Comparison of ENCODE assay signal across 1 mouse cellular context in the genomic region with DNA sequence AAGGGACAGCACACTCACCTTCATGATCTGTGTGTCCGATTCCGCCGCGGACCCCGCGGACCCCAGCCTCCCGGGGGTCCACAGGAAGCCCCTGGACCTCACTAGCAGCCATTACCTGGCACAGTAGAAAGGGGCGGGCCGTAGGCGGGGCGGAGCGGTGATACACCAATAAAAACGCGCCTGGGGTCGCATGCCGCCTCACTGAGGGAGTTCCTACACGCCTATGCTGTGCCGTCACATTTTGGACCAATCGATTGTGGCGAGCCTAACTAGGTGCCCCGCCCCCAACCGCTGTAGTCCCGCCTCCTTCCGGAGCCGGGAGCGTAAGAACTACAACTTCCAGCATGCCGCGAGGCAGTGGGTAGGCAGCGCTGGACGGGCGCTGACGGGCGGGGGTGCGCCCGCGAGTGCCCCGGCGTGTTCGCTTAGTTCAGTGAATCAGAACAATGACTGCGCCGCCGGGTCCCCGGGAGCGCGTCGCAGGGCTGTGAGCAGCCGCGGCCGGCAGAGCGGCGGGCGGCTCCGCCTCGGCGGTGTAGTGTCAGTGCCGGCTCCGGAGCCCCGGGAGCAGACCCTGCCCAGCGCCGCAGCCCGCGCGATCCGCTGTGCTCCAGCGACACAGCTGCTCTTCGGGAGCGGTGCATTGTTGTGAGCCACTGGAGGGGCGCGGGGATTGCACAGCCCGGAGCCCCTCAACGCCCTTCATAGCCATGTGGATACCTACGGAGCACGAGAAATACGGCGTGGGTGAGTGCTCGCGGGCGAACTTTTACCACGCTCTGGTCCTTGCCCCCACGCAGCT.
A peak's percentile ranks its signal among the peaks of the same experiment; 100 is the strongest.
TF ChIP-seq lines count a peak whose summit lies in the region.

A gene (minus strand): TSS at position 255 of the 802 bp plus-strand sequence.
A gene (plus strand): TSS at position 305 of the 802 bp plus-strand sequence.

TF ChIP-seq in CH12.LX, 34 proteins besides CTCF, POLR2A, EP300 and RAD21 (continued from another document):
- no peak for TF ChIP-seq JUN (IDR thresholded peaks at IDR 0.05; ENCODE audit: insufficient read depth, low read depth, low read length)
- peak; percentile 60; the same call in 1 of the 2 replicates for TF ChIP-seq NRF1 (IDR thresholded peaks at IDR 0.05; ENCODE audit: low read depth, low read length)
- TF ChIP-seq MXI1 (IDR thresholded peaks at IDR 0.05; ENCODE audit: low read depth, low read length): peak; percentile 90
- TF ChIP-seq CHD2 (IDR thresholded peaks at IDR 0.05; ENCODE audit: low read length): peak; percentile 66; the same call in 1 of the 2 replicates
- no peak for TF ChIP-seq ZC3H11A (IDR thresholded peaks at IDR 0.05; ENCODE audit: low read depth, low read length)
- no peak for TF ChIP-seq USF2 (conservative IDR thresholded peaks at IDR 0.05; ENCODE audit: low read depth, low read length)
- no peak for TF ChIP-seq PAX5 (IDR thresholded peaks at IDR 0.05; ENCODE audit: low read length)
- no peak; the same call in 1 of the 2 replicates for TF ChIP-seq IRF4 (IDR thresholded peaks at IDR 0.05; ENCODE audit: low read depth, low read length)
- TF ChIP-seq UBTF (IDR thresholded peaks at IDR 0.05; ENCODE audit: low read depth, low read length): no peak; the same call in 1 of the 2 replicates
- TF ChIP-seq GABPA (IDR thresholded peaks at IDR 0.05; ENCODE audit: insufficient replicate concordance, low read depth, low read length): peak; percentile 58; the same call in 1 of the 2 replicates
- TF ChIP-seq BHLHE40 (IDR thresholded peaks at IDR 0.05; ENCODE audit: low read depth, low read length): no peak
- no peak for TF ChIP-seq POLR2AphosphoS2 (IDR thresholded peaks at IDR 0.05; ENCODE audit: low read depth, low read length)
- peak; percentile 98 for TF ChIP-seq HCFC1 (IDR thresholded peaks at IDR 0.05; ENCODE audit: low read depth, low read length)
